Mouse (Mus musculus) erythroblast, embryonic 14.5 days (primary cell): Measurements from ENCODE around the gene Fam178b.

Source experiments
- GATA1 ChIP-seq: IDR thresholded peaks from 2 replicates; pipeline ENCODE4 v1.6.1; 2012; ENCODE audit warnings: low read length, inconsistent platforms, mixed read lengths
- TAL1 ChIP-seq: IDR thresholded peaks from 3 replicates; pipeline ENCODE4 v1.6.1; 2012; ENCODE audit warnings: low read length, inconsistent platforms, mixed read lengths

DNA sequence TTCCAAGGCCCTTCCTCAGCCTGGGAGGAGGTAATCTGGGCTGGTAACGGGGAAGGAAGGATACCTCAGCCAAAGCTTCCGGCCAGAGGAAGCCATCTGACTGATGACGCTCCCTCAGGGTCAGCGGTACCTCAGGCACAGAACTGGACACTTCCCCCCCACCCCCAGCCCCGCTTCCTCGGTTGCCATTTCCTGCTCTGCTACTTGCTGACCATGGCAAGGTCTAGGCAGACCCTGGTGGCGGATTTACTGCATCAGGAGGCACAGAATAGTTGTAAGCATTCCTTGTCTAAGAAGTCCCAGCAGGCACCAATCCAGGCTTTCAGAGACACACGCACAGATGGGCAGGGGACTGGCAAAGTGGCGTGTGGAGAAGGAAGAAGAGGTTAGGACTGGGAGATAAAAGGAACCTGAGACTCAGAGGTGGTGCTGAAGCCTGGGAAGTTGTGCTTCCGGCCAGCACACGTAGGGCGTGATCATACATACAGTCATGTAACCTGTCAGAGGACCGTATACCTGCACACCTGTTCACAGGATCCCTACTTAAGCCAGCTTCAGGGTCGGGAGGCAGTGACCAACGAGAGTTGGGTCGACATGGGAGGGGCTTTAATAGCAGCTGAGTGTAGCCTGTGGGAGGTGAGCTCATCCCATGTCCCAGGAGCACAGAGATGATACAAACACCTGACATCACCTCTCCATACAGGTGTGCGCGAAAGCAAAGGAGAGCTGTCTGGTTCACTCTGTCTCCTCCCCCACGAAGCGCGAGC lies 128.2 kb downstream of the Fam178b start:
- TF ChIP-seq GATA1 (no peak), TAL1 (no peak)
